Mouse (Mus musculus) erythroblast, embryonic 14.5 days (primary cell): ENCODE measurements around the gene Mapre1.

ENCODE experiments used
- GATA1 ChIP-seq: IDR thresholded peaks from 2 replicates; pipeline ENCODE4 v1.6.1; 2012; ENCODE audit warnings: low read length, inconsistent platforms, mixed read lengths
- TAL1 ChIP-seq: IDR thresholded peaks from 3 replicates; pipeline ENCODE4 v1.6.1; 2012; ENCODE audit warnings: low read length, inconsistent platforms, mixed read lengths

DNA sequence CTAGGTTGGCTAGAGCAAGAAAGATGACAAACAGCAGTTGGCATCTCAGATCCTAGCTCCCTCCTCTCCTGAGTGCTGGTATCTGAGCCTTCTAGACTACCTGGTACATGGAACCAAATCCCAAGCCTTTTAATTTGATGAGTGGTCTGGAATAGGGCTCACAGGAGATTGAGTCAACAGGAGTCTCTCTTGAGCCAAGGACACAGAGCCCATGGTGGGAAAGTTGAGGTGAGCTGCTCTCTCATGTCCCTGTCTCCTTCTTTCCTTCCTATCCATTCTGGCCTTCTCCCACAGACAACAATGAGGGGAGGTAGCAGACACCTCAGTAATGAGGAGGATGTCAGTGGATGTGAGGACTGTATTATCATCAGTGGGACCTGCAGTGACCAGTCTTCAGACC is 44.7 kb upstream of the Mapre1 start, which contains the start of gene Dnmt3c:
- TF ChIP-seq GATA1 (no peak), TAL1 (no peak)
